Mouse (Mus musculus) midbrain, embryonic 15.5 days (tissue): Measurements from ENCODE around the gene Mark1. TPM values are rescaled to one million over a fixed set of nuclear protein-coding genes. Genes with fewer than 3 reads are reported as not detected.

Experiments used
- ATAC-seq: fragments of 200-750 bp; cut with Nextera tagmentation; replicated peaks from 2 replicates; pipeline ENCODE4 v1.8.0; 2017; ENCODE audit warnings: moderate TSS enrichment
- H3K27ac ChIP-seq: fragments of 300-500 bp; sonication (generic); 2 replicates; pipeline ENCODE4 v1.5.1; 2015; ENCODE audit warnings: mild to moderate bottlenecking, inconsistent platforms
- H3K27me3 ChIP-seq: fragments of 300-500 bp; sonication (generic); replicated peaks from 2 replicates; pipeline ENCODE4 v1.6.1; 2015; ENCODE audit warnings: inconsistent platforms
- H3K36me3 ChIP-seq: fragments of 300-500 bp; sonication (generic); replicated peaks from 2 replicates; pipeline ENCODE4 v1.6.1; 2015; ENCODE audit warnings: inconsistent platforms
- H3K4me1 ChIP-seq: fragments of 300-500 bp; sonication (generic); 2 replicates; pipeline ENCODE4 v1.6.1; 2015; ENCODE audit warnings: inconsistent platforms
- H3K4me2 ChIP-seq: fragments of 300-500 bp; sonication (generic); 2 replicates; pipeline ENCODE4 v1.6.1; 2015; ENCODE audit warnings: inconsistent platforms, mild to moderate bottlenecking, moderate library complexity
- H3K4me3 ChIP-seq: fragments of 300-500 bp; sonication (generic); 2 replicates; pipeline ENCODE4 v1.5.1; 2015; ENCODE audit warnings: mild to moderate bottlenecking, inconsistent platforms
- H3K9ac ChIP-seq: fragments of 300-500 bp; sonication (generic); 2 replicates; pipeline ENCODE4 v1.6.1; 2015; ENCODE audit warnings: mild to moderate bottlenecking, inconsistent platforms
- H3K9me3 ChIP-seq: fragments of 300-500 bp; sonication (generic); 2 replicates; pipeline ENCODE4 v1.6.1; 2016; ENCODE audit warnings: inconsistent platforms
- WGBS: fragments of 180-500 bp; shearing (Covaris S2); methylation state at CpG from one replicate; pipeline ENCODE4 v1.1.7; 2015; ENCODE audit warnings: mixed read lengths; 5-methylcytosine and 5-hydroxymethylcytosine counted together
- polyA plus RNA-seq: library from polyadenylated mRNA; unstranded; fragments of >200 nt; fragmentation: Nextera tagmentation; extraction: Ambion mirVana; gene quantifications from 2 replicates; pipeline ENCODE4 v1.2.1, GENCODE M21; 2015

Gene Mark1
- polyA plus RNA-seq, 1 experiment from 2014 or later, result 17.3 TPM

- no peak overlapping the region for H3K4me2 ChIP-seq
- WGBS, result 83% methylated on average over 5 of the region's 5 CpGs
- no peak overlapping the region for H3K27ac ChIP-seq
- no peaks in the 10 kb centered on the region for H3K9me3 ChIP-seq
- H3K27me3 ChIP-seq, result peaks cover 32% of the 10 kb centered on the region
- H3K4me1 ChIP-seq, result peaks cover 8% of the 10 kb centered on the region
- no peak for ATAC-seq
- no peak overlapping the region for H3K4me3 ChIP-seq
- H3K9ac ChIP-seq, result no peak overlapping the region
- no peaks in the 10 kb centered on the region for H3K36me3 ChIP-seq
Measured at GRCm38 (mm10) chr1:184881211-184881610, 118.2 kb downstream of the Mark1 start.

- WGBS, result 80% methylated on average over 6 of the region's 6 CpGs
- no peak overlapping the region for H3K4me2 ChIP-seq
- ATAC-seq, result no peak
- peaks cover 8% of the 10 kb centered on the region for H3K4me1 ChIP-seq
- no peaks in the 10 kb centered on the region for H3K9me3 ChIP-seq
- peaks cover 28% of the 10 kb centered on the region for H3K27me3 ChIP-seq
- no peak overlapping the region for H3K9ac ChIP-seq
- no peak overlapping the region for H3K27ac ChIP-seq
- H3K36me3 ChIP-seq, result no peaks in the 10 kb centered on the region
- H3K4me3 ChIP-seq, result no peak overlapping the region
Measured at GRCm38 (mm10) chr1:184878860-184879259, 120.5 kb downstream of the Mark1 start.

GRCm38 (mm10) chr1:184877306-184877705 is 122.1 kb downstream of the Mark1 start:
- H3K4me1 ChIP-seq, result no peaks in the 10 kb centered on the region; the same call in 1 of the 2 replicates
- no peaks in the 10 kb centered on the region for H3K9me3 ChIP-seq
- H3K4me3 ChIP-seq, result no peak overlapping the region
- no peak overlapping the region for H3K4me2 ChIP-seq
- H3K9ac ChIP-seq, result no peak overlapping the region
- H3K27me3 ChIP-seq, result peaks cover 14% of the 10 kb centered on the region
- no peak overlapping the region for H3K27ac ChIP-seq
- no peaks in the 10 kb centered on the region for H3K36me3 ChIP-seq
- ATAC-seq, result no peak
- 78% methylated on average over 2 of the region's 2 CpGs for WGBS

GRCm38 (mm10) chr1:184873910-184874309 is 125.5 kb downstream of the Mark1 start:
- no peak overlapping the region for H3K27ac ChIP-seq
- H3K9me3 ChIP-seq, result no peaks in the 10 kb centered on the region
- H3K27me3 ChIP-seq, result no peaks in the 10 kb centered on the region
- no peak overlapping the region for H3K4me3 ChIP-seq
- H3K4me1 ChIP-seq, result peaks cover 3% of the 10 kb centered on the region; the same call in 1 of the 2 replicates
- H3K9ac ChIP-seq, result no peak overlapping the region
- whole genome bisulfite sequencing, result 87% methylated on average over 11 of the region's 11 CpGs
- ATAC-seq, result no peak
- no peaks in the 10 kb centered on the region for H3K36me3 ChIP-seq
- no peak overlapping the region for H3K4me2 ChIP-seq

GRCm38 (mm10) chr1:184872069-184872819 is 127.1 kb downstream of the Mark1 start:
- no peak for ATAC-seq
- Histone ChIP-seq H3K27me3 (no peaks in the 10 kb centered on the region; the same call in 1 of the 2 replicates), H3K27ac (no peak overlapping the region), H3K9me3 (no peaks in the 10 kb centered on the region), H3K4me1 (peaks cover 3% of the 10 kb centered on the region; the same call in 1 of the 2 replicates), H3K36me3 (no peaks in the 10 kb centered on the region), H3K4me3 (no peak overlapping the region), H3K9ac (no peak overlapping the region), H3K4me2 (no peak overlapping the region)
- WGBS, result 83% methylated on average over 7 of the region's 7 CpGs

- Histone ChIP-seq H3K27ac (no peak overlapping the region), H3K9ac (no peak overlapping the region), H3K27me3 (no peaks in the 10 kb centered on the region; the same call in 1 of the 2 replicates), H3K4me2 (no peak overlapping the region), H3K36me3 (no peaks in the 10 kb centered on the region), H3K4me1 (peaks cover 3% of the 10 kb centered on the region; the same call in 1 of the 2 replicates), H3K9me3 (no peaks in the 10 kb centered on the region), H3K4me3 (no peak overlapping the region)
- 90% methylated on average over 1 of the region's 1 CpGs for WGBS
- ATAC-seq, result no peak
Measured at GRCm38 (mm10) chr1:184871506-184871905, 127.9 kb downstream of the Mark1 start.

- WGBS, result 88% methylated on average over 11 of the region's 11 CpGs
- H3K36me3 ChIP-seq, result no peaks in the 10 kb centered on the region
- H3K4me1 ChIP-seq, result peaks cover 3% of the 10 kb centered on the region; the same call in 1 of the 2 replicates
- H3K9me3 ChIP-seq, result no peaks in the 10 kb centered on the region
- H3K27ac ChIP-seq, result no peak overlapping the region
- H3K27me3 ChIP-seq, result no peaks in the 10 kb centered on the region; the same call in 1 of the 2 replicates
- H3K4me3 ChIP-seq, result no peak overlapping the region
- H3K4me2 ChIP-seq, result no peak overlapping the region
- ATAC-seq, result no peak
- H3K9ac ChIP-seq, result no peak overlapping the region
Measured at GRCm38 (mm10) chr1:184870646-184871385, 128.6 kb downstream of the Mark1 start.

- H3K4me1 ChIP-seq, result peaks cover 3% of the 10 kb centered on the region; the same call in 1 of the 2 replicates
- H3K9ac ChIP-seq, result no peak overlapping the region
- WGBS, result 46% methylated on average over 4 of the region's 4 CpGs
- no peak overlapping the region for H3K4me2 ChIP-seq
- no peak for ATAC-seq
- H3K36me3 ChIP-seq, result no peaks in the 10 kb centered on the region
- no peaks in the 10 kb centered on the region for H3K9me3 ChIP-seq
- H3K4me3 ChIP-seq, result no peak overlapping the region
- no peaks in the 10 kb centered on the region; the same call in 1 of the 2 replicates for H3K27me3 ChIP-seq
- H3K27ac ChIP-seq, result no peak overlapping the region
Measured at GRCm38 (mm10) chr1:184869939-184870565, 129.3 kb downstream of the Mark1 start.

- Histone ChIP-seq H3K27ac (no peak overlapping the region), H3K4me1 (peaks cover 3% of the 10 kb centered on the region; the same call in 1 of the 2 replicates), H3K9me3 (no peaks in the 10 kb centered on the region), H3K27me3 (no peaks in the 10 kb centered on the region; the same call in 1 of the 2 replicates), H3K36me3 (no peaks in the 10 kb centered on the region), H3K4me3 (no peak overlapping the region), H3K9ac (no peak overlapping the region), H3K4me2 (no peak overlapping the region)
- ATAC-seq, result no peak
- WGBS, result 66% methylated on average over 3 of the region's 3 CpGs
Measured at GRCm38 (mm10) chr1:184867640-184868120, 131.7 kb downstream of the Mark1 start.

GRCm38 (mm10) chr1:184864381-184864801 is 135.0 kb downstream of the Mark1 start:
- Histone ChIP-seq H3K27ac (no peak overlapping the region), H3K4me1 (no peaks in the 10 kb centered on the region), H3K9ac (no peak overlapping the region), H3K9me3 (no peaks in the 10 kb centered on the region), H3K36me3 (no peaks in the 10 kb centered on the region), H3K4me2 (no peak overlapping the region), H3K4me3 (no peak overlapping the region), H3K27me3 (no peaks in the 10 kb centered on the region; the same call in 1 of the 2 replicates)
- 16% methylated on average over 7 of the region's 7 CpGs for WGBS
- ATAC-seq, result no peak

- Histone ChIP-seq H3K36me3 (no peaks in the 10 kb centered on the region), H3K9me3 (no peaks in the 10 kb centered on the region), H3K4me2 (no peak overlapping the region), H3K4me3 (no peak overlapping the region), H3K27ac (no peak overlapping the region), H3K4me1 (no peaks in the 10 kb centered on the region), H3K27me3 (no peaks in the 10 kb centered on the region; the same call in 1 of the 2 replicates), H3K9ac (no peak overlapping the region)
- WGBS, result 92% methylated on average over 6 of the region's 6 CpGs
- no peak for ATAC-seq
Measured at GRCm38 (mm10) chr1:184862636-184863035, 136.7 kb downstream of the Mark1 start.

- no peaks in the 10 kb centered on the region for H3K9me3 ChIP-seq
- WGBS, result 74% methylated on average over 2 of the region's 2 CpGs
- no peak overlapping the region for H3K4me2 ChIP-seq
- no peaks in the 10 kb centered on the region for H3K36me3 ChIP-seq
- H3K27ac ChIP-seq, result no peak overlapping the region
- H3K4me3 ChIP-seq, result no peak overlapping the region
- H3K27me3 ChIP-seq, result no peaks in the 10 kb centered on the region; the same call in 1 of the 2 replicates
- no peaks in the 10 kb centered on the region for H3K4me1 ChIP-seq
- no peak overlapping the region for H3K9ac ChIP-seq
- no peak for ATAC-seq
Measured at GRCm38 (mm10) chr1:184861551-184861950, 137.8 kb downstream of the Mark1 start.
